Comparison of ENCODE assay signal across 8 mouse cellular contexts in genomic region chr11:69935137-69935879, GRCm38 (mm10). TPM values are rescaled to one million over a fixed set of nuclear protein-coding genes. Genes with fewer than 3 reads are reported as not detected.
DNase-seq lines count a peak whose midpoint lies in the region; ATAC-seq and TF ChIP-seq lines count a peak whose summit lies in the region.

Gene Ybx2 (plus strand): TSS chr11:69935796.

- peaks cover 6% of the 10 kb centered on the region for H3K4me1 ChIP-seq in embryonic facial prominence, embryonic 11.5 days (ENCODE audit: control insufficient read depth, insufficient read depth, low read length)
- peaks cover 13% of the 10 kb centered on the region for H3K4me1 ChIP-seq in intestine, postnatal 0 days (replicated peaks; ENCODE audit: control insufficient read depth, insufficient read depth, low read length)
- peaks cover 61% of the 10 kb centered on the region for H3K4me1 ChIP-seq in limb, embryonic 10.5 days
- peaks cover 21% of the 10 kb centered on the region for H3K4me1 ChIP-seq in midbrain, embryonic 12.5 days

- ATAC-seq in embryonic facial prominence, embryonic 11.5 days (replicated peaks; ENCODE audit: insufficient number of reproducible peaks, low FRiP score, low TSS enrichment, low read depth), result peak; percentile 87
- peak; percentile 40 for ATAC-seq in granulocyte monocyte progenitor cell, adult 5-6 weeks (replicated peaks; ENCODE audit: poor library complexity, severe bottlenecking)
- peak; percentile 74 for ATAC-seq in intestine, postnatal 0 days
- ATAC-seq in midbrain, embryonic 12.5 days (ENCODE audit: low FRiP score, low read depth), result peak; percentile 92

- 0 out of 2 replicates have a peak, but pooled peaks cover 2% of the 10 kb centered on the region for H3K27me3 ChIP-seq in embryonic facial prominence, embryonic 11.5 days (ENCODE audit: control insufficient read depth, insufficient read depth, low read length)
- H3K27me3 ChIP-seq in intestine, postnatal 0 days (replicated peaks; ENCODE audit: control insufficient read depth, insufficient read depth, low read length), result peaks cover 5% of the 10 kb centered on the region
- peaks cover 53% of the 10 kb centered on the region for H3K27me3 ChIP-seq in limb, embryonic 10.5 days (ENCODE audit: low read depth, poor library complexity, severe bottlenecking)
- H3K27me3 ChIP-seq in midbrain, embryonic 12.5 days, result peaks cover 65% of the 10 kb centered on the region

- H3K4me3 ChIP-seq in embryonic facial prominence, embryonic 11.5 days (ENCODE audit: low read depth, low read length), result peak within 1 kb of the TSS; percentile 58
- peak within 1 kb of the TSS; percentile 43 for H3K4me3 ChIP-seq in intestine, postnatal 0 days (ENCODE audit: low read depth, low read length)
- H3K4me3 ChIP-seq in limb, embryonic 10.5 days, result peak within 1 kb of the TSS; percentile 77
- H3K4me3 ChIP-seq in midbrain, embryonic 12.5 days, result peak within 1 kb of the TSS; percentile 58

- WGBS in embryonic facial prominence, embryonic 11.5 days, result 1% methylated on average over 52 of the region's 62 CpGs
- 3% methylated on average over 48 of the region's 62 CpGs for WGBS in intestine, postnatal 0 days
- 1% methylated on average over 59 of the region's 62 CpGs for WGBS in limb, embryonic 10.5 days
- WGBS in midbrain, embryonic 12.5 days, result 1% methylated on average over 60 of the region's 62 CpGs

- peak within 1 kb of the TSS; percentile 70 for H3K9ac ChIP-seq in embryonic facial prominence, embryonic 11.5 days (replicated peaks; ENCODE audit: low read length)
- H3K9ac ChIP-seq in intestine, postnatal 0 days (ENCODE audit: low read depth, low read length), result 0 out of 2 replicates have a peak within 1 kb of the TSS, but pooled peaks have one; percentile 22
- peak within 1 kb of the TSS; percentile 70 for H3K9ac ChIP-seq in midbrain, embryonic 12.5 days (replicated peaks)

- TF ChIP-seq CTCF in intestine, postnatal 0 days (IDR thresholded peaks at IDR 0.05; ENCODE audit: low read depth), result peak; percentile 31

- H3K27ac ChIP-seq in embryonic facial prominence, embryonic 11.5 days (replicated peaks; ENCODE audit: low read depth, low read length), result no peak within 1 kb of the TSS; the same call in 1 of the 2 replicates
- H3K27ac ChIP-seq in intestine, postnatal 0 days (ENCODE audit: low read depth, low read length), result no peak within 1 kb of the TSS
- H3K27ac ChIP-seq in limb, embryonic 10.5 days, result peak within 1 kb of the TSS; percentile 89
- no peak within 1 kb of the TSS; the same call in 1 of the 2 replicates for H3K27ac ChIP-seq in midbrain, embryonic 12.5 days (replicated peaks)

- peak; percentile 82 for DNase-seq in layer of hippocampus, adult 11-12 months (ENCODE audit: low spot score)
- DNase-seq in layer of hippocampus, adult 9-10 months (ENCODE audit: low spot score), result no peak
- DNase-seq in embryonic facial prominence, embryonic 11.5 days (ENCODE audit: low spot score), result peak; percentile 96
- peak; percentile 97 for DNase-seq in limb, embryonic 10.5 days (ENCODE audit: low spot score)
- peak; percentile 73 for DNase-seq in spleen, adult 12 weeks (ENCODE audit: low spot score)

- no peaks in the 10 kb centered on the region for H3K36me3 ChIP-seq in embryonic facial prominence, embryonic 11.5 days (replicated peaks; ENCODE audit: control insufficient read depth, insufficient read depth, low read depth, low read length)
- no peaks in the 10 kb centered on the region for H3K36me3 ChIP-seq in intestine, postnatal 0 days (ENCODE audit: control insufficient read depth, insufficient read depth)
- H3K36me3 ChIP-seq in limb, embryonic 10.5 days, result peaks cover 5% of the 10 kb centered on the region; the same call in 1 of the 2 replicates
- H3K36me3 ChIP-seq in midbrain, embryonic 12.5 days, result no peaks in the 10 kb centered on the region

- H3K9me3 ChIP-seq in embryonic facial prominence, embryonic 11.5 days (replicated peaks; ENCODE audit: control insufficient read depth, low read length), result no peaks in the 10 kb centered on the region
- no peaks in the 10 kb centered on the region for H3K9me3 ChIP-seq in intestine, postnatal 0 days (ENCODE audit: control insufficient read depth)
- no peaks in the 10 kb centered on the region for H3K9me3 ChIP-seq in limb, embryonic 10.5 days (replicated peaks)
- no peaks in the 10 kb centered on the region for H3K9me3 ChIP-seq in midbrain, embryonic 12.5 days

- H3K4me2 ChIP-seq in embryonic facial prominence, embryonic 11.5 days (ENCODE audit: low read depth, low read length), result peak within 1 kb of the TSS; percentile 100
- H3K4me2 ChIP-seq in intestine, postnatal 0 days (replicated peaks; ENCODE audit: low read depth), result peak within 1 kb of the TSS; percentile 89
- peak within 1 kb of the TSS; percentile 100 for H3K4me2 ChIP-seq in midbrain, embryonic 12.5 days (replicated peaks)

RNA-seq across cellular contexts. Expression of gene Ybx2, which starts in this region (rescaled TPM):
- polyA plus RNA-seq in embryonic facial prominence, embryonic 11.5 days (2014; fragmentation: Nextera tagmentation; extraction: Ambion mirVana), result 5.5 and 6.6 TPM in 2 replicates
- not detected in 2 replicates for total RNA-seq in granulocyte monocyte progenitor cell, adult 5-6 weeks (2014; fragmentation: Nextera tagmentation)
- total RNA-seq in granulocyte monocyte progenitor cell, adult 5-6 weeks (2017), result 2.1 TPM in 1 of 2 replicates, not detected in the other
- 0.42 and 0.43 TPM in 2 replicates for polyA plus RNA-seq in intestine, postnatal 0 days (2015; fragmentation: Nextera tagmentation; extraction: Ambion mirVana)
- 6.1 TPM in 2 replicates for polyA plus RNA-seq in limb, embryonic 10.5 days (2016; fragmentation: Nextera tagmentation; extraction: Ambion mirVana)
- 5.0 and 5.6 TPM in 2 replicates for polyA plus RNA-seq in midbrain, embryonic 12.5 days (2016; fragmentation: Nextera tagmentation; extraction: Ambion mirVana)

Comparison
In these comparisons a context has a peak if more than half of its experiments do, and no peak if none do; other contexts are left out.
1. Peak in ATAC-seq, H3K4me3 ChIP-seq, H3K9ac ChIP-seq and H3K4me2 ChIP-seq in intestine, postnatal 0 days; RNA of the gene not detected or under 1 TPM.
2. ATAC-seq: peak in every context shown above with its lines; median percentile 92 in midbrain, embryonic 12.5 days; 87 in embryonic facial prominence, embryonic 11.5 days; 74 in intestine, postnatal 0 days; 40 in granulocyte monocyte progenitor cell, adult 5-6 weeks.